Comparison of ENCODE assay signal across 8 mouse cellular contexts in the genomic region with DNA sequence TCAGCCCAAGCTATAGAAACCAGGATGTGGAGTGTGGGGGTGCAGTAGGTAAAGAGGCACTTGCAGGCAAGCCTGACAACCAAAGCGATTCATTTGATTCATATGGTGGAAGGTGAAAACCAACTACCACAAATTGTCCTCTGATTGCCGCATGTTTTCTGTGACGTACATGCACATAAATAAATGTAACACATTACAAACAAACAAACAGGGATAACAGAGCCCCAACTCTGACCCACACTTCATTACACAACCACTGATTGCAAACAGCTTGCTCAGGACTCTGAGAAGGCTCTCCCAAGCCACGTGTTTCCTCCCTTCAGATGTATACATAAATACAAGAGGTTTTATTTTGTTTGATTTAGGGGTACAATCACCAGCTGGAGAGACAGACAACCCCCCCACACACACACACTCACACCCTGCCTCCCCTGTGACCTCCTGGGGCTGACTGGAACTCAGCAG. TPM values are rescaled to one million over a fixed set of nuclear protein-coding genes. Genes with fewer than 3 reads are reported as not detected.
A peak's percentile ranks its signal among the peaks of the same experiment; 100 is the strongest.
DNase-seq lines count a peak whose midpoint lies in the region; ATAC-seq and TF ChIP-seq lines count a peak whose summit lies in the region.

No protein-coding gene starts in this region.

- H3K36me3 ChIP-seq in liver, adult 2 months (ENCODE audit: control insufficient read depth, insufficient read depth, low read length): peaks cover 4% of the 10 kb centered on the region; the same call in 1 of the 2 replicates
- peaks cover 30% of the 10 kb centered on the region for H3K36me3 ChIP-seq in hindbrain, embryonic 16.5 days (ENCODE audit: control insufficient read depth, insufficient read depth, low read length)
- peaks cover 19% of the 10 kb centered on the region for H3K36me3 ChIP-seq in midbrain, embryonic 15.5 days (replicated peaks)

- peak overlapping the region; percentile 61 for H3K4me3 ChIP-seq in liver, adult 2 months (ENCODE audit: insufficient read depth, low read depth, low read length)
- H3K4me3 ChIP-seq in bone marrow macrophage, adult 2 months (ENCODE audit: insufficient read depth, low read length): peak overlapping the region; percentile 78
- H3K4me3 ChIP-seq in hindbrain, embryonic 16.5 days (ENCODE audit: low read length): peak overlapping the region; percentile 89
- peak overlapping the region; percentile 95 for H3K4me3 ChIP-seq in midbrain, embryonic 15.5 days

- H3K27me3 ChIP-seq in liver, adult 2 months (ENCODE audit: control insufficient read depth, insufficient read depth, low read length): no peaks in the 10 kb centered on the region
- H3K27me3 ChIP-seq in hindbrain, embryonic 16.5 days (replicated peaks; ENCODE audit: control insufficient read depth, insufficient read depth, low read length): no peaks in the 10 kb centered on the region
- H3K27me3 ChIP-seq in midbrain, embryonic 15.5 days (replicated peaks): no peaks in the 10 kb centered on the region

- H3K9ac ChIP-seq in liver, adult 2 months (ENCODE audit: low read depth, low read length): no peak overlapping the region; the same call in 1 of the 2 replicates
- H3K9ac ChIP-seq in hindbrain, embryonic 16.5 days (ENCODE audit: low read depth, low read length): peak overlapping the region; percentile 97
- peak overlapping the region; percentile 92 for H3K9ac ChIP-seq in midbrain, embryonic 15.5 days

- H3K4me1 ChIP-seq in liver, adult 2 months (ENCODE audit: control insufficient read depth, insufficient read depth, low read length): peaks cover 6% of the 10 kb centered on the region
- H3K4me1 ChIP-seq in bone marrow macrophage, adult 2 months (ENCODE audit: control insufficient read depth, insufficient read depth, low read length): peaks cover 27% of the 10 kb centered on the region
- H3K4me1 ChIP-seq in hindbrain, embryonic 16.5 days (ENCODE audit: control insufficient read depth, insufficient read depth, low read depth, low read length): peaks cover 14% of the 10 kb centered on the region
- peaks cover 21% of the 10 kb centered on the region for H3K4me1 ChIP-seq in midbrain, embryonic 15.5 days

- WGBS in liver, adult 2 months: 25% methylated on average over 4 of the region's 4 CpGs
- WGBS in hindbrain, embryonic 16.5 days: 46% methylated on average over 4 of the region's 4 CpGs
- WGBS in midbrain, embryonic 15.5 days: 57% methylated on average over 4 of the region's 4 CpGs

- no peaks in the 10 kb centered on the region for H3K79me2 ChIP-seq in liver, adult 2 months (ENCODE audit: control insufficient read depth, insufficient read depth, low read length)

- no peak for TF ChIP-seq CTCF in liver, adult 2 months (IDR thresholded peaks at IDR 0.05; ENCODE audit: low read depth, low read length)
- TF ChIP-seq CTCF in bone marrow macrophage, adult 2 months (IDR thresholded peaks at IDR 0.05; ENCODE audit: low read depth, low read length): no peak

- no peaks in the 10 kb centered on the region for H3K9me3 ChIP-seq in hindbrain, embryonic 16.5 days (ENCODE audit: control insufficient read depth, low read length)
- no peaks in the 10 kb centered on the region for H3K9me3 ChIP-seq in midbrain, embryonic 15.5 days

- no peak for TF ChIP-seq POLR2A in liver, adult 2 months (IDR thresholded peaks at IDR 0.05; ENCODE audit: extremely low read depth, insufficient read depth, low read length)
- TF ChIP-seq POLR2A in bone marrow macrophage, adult 2 months (IDR thresholded peaks at IDR 0.05; ENCODE audit: borderline replicate concordance, low read depth, low read length): no peak

- ATAC-seq in hindbrain, embryonic 16.5 days: no peak
- no peak for ATAC-seq in midbrain, embryonic 15.5 days (replicated peaks)

- H3K27ac ChIP-seq in liver, adult 2 months (replicated peaks; ENCODE audit: insufficient read depth, low read depth, low read length): peak overlapping the region; percentile 19
- H3K27ac ChIP-seq in bone marrow macrophage, adult 2 months (ENCODE audit: insufficient read depth, low read depth, low read length): peak overlapping the region; percentile 85
- peak overlapping the region; percentile 89 for H3K27ac ChIP-seq in hindbrain, embryonic 16.5 days (ENCODE audit: low read depth, low read length)
- H3K27ac ChIP-seq in midbrain, embryonic 15.5 days: peak overlapping the region; percentile 85

- peak overlapping the region; percentile 80 for H3K4me2 ChIP-seq in hindbrain, embryonic 16.5 days (ENCODE audit: low read length)
- H3K4me2 ChIP-seq in midbrain, embryonic 15.5 days: peak overlapping the region; percentile 53

- DNase-seq in liver, adult 2 months (ENCODE audit: extremely low read depth, low read depth, low spot score): peak; percentile 59
- no peak for DNase-seq in liver
- DNase-seq in Muller cell, postnatal 12 days (ENCODE audit: inconsistent ontology term): no peak
- no peak for DNase-seq in layer of hippocampus, postnatal 36 days
- no peak for DNase-seq in cerebellum, adult 11 months

RNA-seq across cellular contexts. Expression of gene Man2a2, which starts 1.2 kb away (rescaled TPM):
- total RNA-seq in liver, adult 2 months (2014; rRNA removed): 9.3 and 13.2 TPM in 2 replicates
- 26.5 and 45.6 TPM in 2 replicates for polyA plus RNA-seq in liver, adult 2 months (2012; rRNA removed)
- 75.2 and 75.7 TPM in 2 replicates for polyA plus RNA-seq in bone marrow macrophage, adult 2 months (2012; ENCODE audit: insufficient read depth, insufficient read length, missing spikeins)
- polyA plus RNA-seq in hindbrain, embryonic 16.5 days (2015; fragmentation: Nextera tagmentation; extraction: Ambion mirVana): 20.7 and 24.4 TPM in 2 replicates
- 26.4 and 28.2 TPM in 2 replicates for polyA plus RNA-seq in midbrain, embryonic 15.5 days (2015; fragmentation: Nextera tagmentation; extraction: Ambion mirVana)
- 100 to 1,000 TPM; 144 to 156 TPM for total RNA-seq in layer of hippocampus, postnatal 36 days (2021)

RNA-seq across cellular contexts. Expression of gene Fes, which starts 17.7 kb away (rescaled TPM):
- total RNA-seq in liver, adult 2 months (2014; rRNA removed): 4.6 and 9.9 TPM in 2 replicates
- polyA plus RNA-seq in liver, adult 2 months (2012; rRNA removed): 5.8 and 9.6 TPM in 2 replicates
- polyA plus RNA-seq in bone marrow macrophage, adult 2 months (2012; ENCODE audit: insufficient read depth, insufficient read length, missing spikeins): 238 TPM in 2 replicates
- polyA plus RNA-seq in hindbrain, embryonic 16.5 days (2015; fragmentation: Nextera tagmentation; extraction: Ambion mirVana): 3.8 and 4.9 TPM in 2 replicates
- 4.4 and 4.8 TPM in 2 replicates for polyA plus RNA-seq in midbrain, embryonic 15.5 days (2015; fragmentation: Nextera tagmentation; extraction: Ambion mirVana)
- total RNA-seq in layer of hippocampus, postnatal 36 days (2021): 1 to 10 TPM; 5.5 to 7.8 TPM

RNA-seq across cellular contexts. Expression of gene Hddc3, which starts 27.1 kb away (rescaled TPM):
- 6.9 and 8.7 TPM in 2 replicates for total RNA-seq in liver, adult 2 months (2014; rRNA removed)
- 28.3 and 58.2 TPM in 2 replicates for polyA plus RNA-seq in liver, adult 2 months (2012; rRNA removed)
- polyA plus RNA-seq in bone marrow macrophage, adult 2 months (2012; ENCODE audit: insufficient read depth, insufficient read length, missing spikeins): 6.2 and 7.5 TPM in 2 replicates
- polyA plus RNA-seq in hindbrain, embryonic 16.5 days (2015; fragmentation: Nextera tagmentation; extraction: Ambion mirVana): 21.3 and 26.7 TPM in 2 replicates
- 22.1 and 26.4 TPM in 2 replicates for polyA plus RNA-seq in midbrain, embryonic 15.5 days (2015; fragmentation: Nextera tagmentation; extraction: Ambion mirVana)
- total RNA-seq in layer of hippocampus, postnatal 36 days (2021): 10 to 100 TPM; 42.2 to 45.1 TPM

RNA-seq across cellular contexts. Expression of gene Unc45a, which starts 29.2 kb away (rescaled TPM):
- total RNA-seq in liver, adult 2 months (2014; rRNA removed): 8.6 and 8.9 TPM in 2 replicates
- polyA plus RNA-seq in liver, adult 2 months (2012; rRNA removed): 19.1 and 21.5 TPM in 2 replicates
- 13.3 and 17.6 TPM in 2 replicates for polyA plus RNA-seq in bone marrow macrophage, adult 2 months (2012; ENCODE audit: insufficient read depth, insufficient read length, missing spikeins)
- polyA plus RNA-seq in hindbrain, embryonic 16.5 days (2015; fragmentation: Nextera tagmentation; extraction: Ambion mirVana): 57.0 and 65.7 TPM in 2 replicates
- 60.2 and 62.0 TPM in 2 replicates for polyA plus RNA-seq in midbrain, embryonic 15.5 days (2015; fragmentation: Nextera tagmentation; extraction: Ambion mirVana)
- total RNA-seq in layer of hippocampus, postnatal 36 days (2021): 10 to 100 TPM; 38.1 to 39.5 TPM

RNA-seq across cellular contexts. Expression of gene Furin, which starts 35.2 kb away (rescaled TPM):
- total RNA-seq in liver, adult 2 months (2014; rRNA removed): 26.5 and 42.6 TPM in 2 replicates
- polyA plus RNA-seq in liver, adult 2 months (2012; rRNA removed): 152 and 163 TPM in 2 replicates
- polyA plus RNA-seq in bone marrow macrophage, adult 2 months (2012; ENCODE audit: insufficient read depth, insufficient read length, missing spikeins): 70.6 and 73.7 TPM in 2 replicates
- polyA plus RNA-seq in hindbrain, embryonic 16.5 days (2015; fragmentation: Nextera tagmentation; extraction: Ambion mirVana): 3.9 and 4.5 TPM in 2 replicates
- polyA plus RNA-seq in midbrain, embryonic 15.5 days (2015; fragmentation: Nextera tagmentation; extraction: Ambion mirVana): 5.7 and 6.3 TPM in 2 replicates
- total RNA-seq in layer of hippocampus, postnatal 36 days (2021): 10 to 100 TPM; 39.7 to 45.4 TPM

Comparison
In these comparisons a context has a peak if more than half of its experiments do, and no peak if none do; other contexts are left out.
1. H3K27ac ChIP-seq: peak in every context shown above with its lines; median percentile 89 in hindbrain, embryonic 16.5 days; 85 in bone marrow macrophage, adult 2 months; 85 in midbrain, embryonic 15.5 days; 19 in liver, adult 2 months.
2. RNA of gene Fes, which starts 17.7 kb away (polyA plus RNA-seq): 238 TPM in bone marrow macrophage, adult 2 months; 5.8 to 9.6 TPM in liver, adult 2 months, 4.4 to 4.8 TPM in midbrain, embryonic 15.5 days and 3.8 to 4.9 TPM in hindbrain, embryonic 16.5 days; every median in the first group is over 10 times any median in the second.
3. Peak in every context shown above with its lines, with median percentiles within 50 percentile points of each other: H3K4me3 ChIP-seq.